Mouse (Mus musculus) frontal cortex, postnatal 10 days (tissue): ENCODE measurements around the gene Mettl17.
"Not testable (repeated sequence)": the region's sequence is repeated elsewhere in the genome, so short reads cannot be mapped to it uniquely, and the experiment has no call there.

Experiments used
- DNase-seq, 2 experiments: peaks; one replicate each; pipeline ENCODE4 v3.0.0; 2022; ENCODE audit warnings: low spot score in 2 of 2, mixed read lengths in 1 of 2

Mettl17 gene

DNA sequence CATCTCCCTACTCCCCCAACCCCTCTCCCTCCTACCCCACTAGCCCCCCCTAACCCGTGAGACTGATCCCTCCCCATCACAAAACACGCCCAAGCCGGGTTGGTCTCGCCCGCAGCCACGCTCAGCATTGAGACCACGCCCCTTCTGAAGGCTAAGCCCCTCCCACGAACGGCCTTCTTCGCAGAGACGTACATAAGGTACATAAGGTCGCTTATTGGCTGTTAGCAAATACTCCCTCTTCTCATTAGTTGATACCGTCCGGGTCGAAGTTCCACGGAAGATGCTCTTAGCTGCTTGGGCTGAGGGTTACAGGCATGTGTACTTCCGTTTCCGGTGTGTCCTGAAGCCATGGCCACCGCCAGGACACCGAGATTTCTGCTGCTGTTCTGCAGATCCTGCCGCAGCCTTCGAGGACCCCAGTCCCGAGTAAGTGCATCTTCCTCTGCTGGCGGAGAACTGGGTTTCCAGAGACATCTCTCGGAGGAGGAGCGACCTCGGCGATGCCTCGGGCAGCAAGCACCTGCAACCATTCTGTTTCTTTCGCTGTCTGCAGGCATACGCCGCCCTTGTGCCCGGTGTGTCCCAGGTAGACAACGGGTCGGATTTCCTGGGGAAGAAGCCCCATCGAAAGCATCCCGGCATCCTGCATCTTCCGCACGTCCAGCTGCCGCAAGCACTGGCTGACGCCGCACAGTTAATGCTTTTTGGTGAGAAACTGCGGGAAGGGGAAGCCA is at the start of gene Mettl17:
Gene Mettl17 (plus strand): TSS at position 245 of the 734 bp plus-strand sequence.
- peak; percentile 91 to 92 for DNase-seq

DNA sequence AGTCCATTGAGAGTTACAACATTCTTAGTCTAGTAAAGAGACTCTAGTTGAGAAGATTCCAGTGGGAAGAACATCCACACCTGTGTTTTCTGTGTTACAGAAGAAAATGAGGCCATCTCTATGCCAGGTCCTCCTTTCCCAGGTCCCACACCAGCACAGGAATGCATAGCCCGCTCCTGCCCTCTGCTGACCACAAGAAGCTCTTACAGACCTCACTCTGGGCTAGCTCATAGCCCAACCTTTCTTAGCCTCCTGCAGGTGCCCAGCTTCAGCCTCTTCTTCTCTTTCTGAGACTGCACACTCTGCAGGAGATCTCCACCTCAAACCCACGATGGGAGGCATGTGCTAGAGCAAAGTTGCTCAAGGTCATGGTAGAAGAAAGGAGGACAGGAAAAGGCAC is 46.2 kb upstream of the Mettl17 start:
- DNase-seq = not testable (repeated sequence)

DNA sequence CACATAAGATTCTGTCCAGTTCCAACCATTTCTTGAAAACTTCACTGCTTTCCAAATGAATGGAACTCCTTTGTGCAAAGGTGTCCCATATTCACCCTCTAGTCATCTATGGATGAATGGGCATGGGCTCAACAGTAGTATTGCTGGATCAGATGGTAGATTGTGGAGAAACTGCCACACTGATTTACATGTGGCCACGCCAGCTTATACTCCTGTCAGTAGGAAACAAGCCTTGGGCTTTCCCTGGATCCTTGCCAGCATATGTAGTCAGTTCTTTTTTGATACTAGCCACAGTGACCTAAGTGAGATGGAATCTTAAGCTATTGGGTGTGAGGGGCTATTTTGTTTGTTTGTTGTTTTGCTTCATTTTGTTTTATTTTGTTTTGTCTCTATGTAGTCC is 42.4 kb upstream of the Mettl17 start:
- DNase-seq = no peak

DNA sequence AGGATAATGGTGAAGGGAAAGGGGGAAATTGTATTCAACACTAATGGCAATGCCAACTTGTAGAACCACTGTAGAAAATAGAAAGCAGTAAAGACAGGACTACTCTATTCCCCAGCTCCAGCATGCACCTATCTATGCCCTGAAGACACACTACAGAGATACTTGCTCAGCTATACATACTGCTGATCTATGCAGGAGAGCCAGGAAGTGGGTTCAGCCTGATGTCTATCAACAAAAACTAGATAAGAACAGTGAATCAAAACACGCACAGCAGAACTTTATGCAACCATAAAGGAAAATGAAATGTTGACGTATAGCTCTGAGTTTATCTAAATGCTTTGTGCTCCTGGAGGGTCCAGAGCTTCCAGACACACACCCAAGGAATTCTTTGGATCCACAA is 41.9 kb upstream of the Mettl17 start:
- DNase-seq = no peak

DNA sequence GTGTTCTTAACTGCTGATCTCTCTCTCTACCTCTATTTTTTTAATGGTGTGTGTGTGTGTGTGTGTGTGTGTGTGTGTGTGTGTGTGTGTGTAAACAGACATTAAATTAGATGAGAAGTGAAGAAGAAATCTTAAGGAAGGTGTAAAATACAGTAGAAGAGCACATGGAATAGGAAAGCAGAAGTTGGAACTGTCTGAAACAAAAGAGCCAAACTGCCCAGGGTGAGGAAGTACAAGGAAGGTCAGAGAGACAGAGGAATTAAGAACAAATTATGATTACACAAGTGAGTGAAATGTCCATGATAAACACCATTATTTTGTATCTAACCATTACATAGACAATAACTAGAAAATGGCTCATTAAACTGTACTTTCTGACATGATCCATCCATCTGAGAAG is 40.8 kb upstream of the Mettl17 start:
- DNase-seq = no peak

DNA sequence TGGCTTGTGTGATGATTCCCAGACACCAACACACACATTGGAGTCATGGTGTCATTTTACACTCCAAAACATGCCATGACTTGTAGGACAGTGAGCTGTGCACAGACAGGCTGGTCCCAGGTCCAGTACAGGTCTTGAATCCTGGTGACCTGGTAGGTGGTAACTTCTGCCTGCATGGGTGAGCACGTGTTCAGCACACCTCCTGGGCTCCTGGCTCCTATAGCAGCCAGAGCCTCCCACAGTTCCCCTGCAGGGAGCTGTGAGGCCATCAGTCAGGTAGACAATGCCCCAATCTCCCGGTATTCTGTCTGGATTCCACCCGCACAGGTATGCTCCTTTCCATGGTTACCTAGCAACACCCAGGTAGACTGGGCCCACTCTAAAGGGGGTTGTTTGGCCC is 38.1 kb upstream of the Mettl17 start:
- DNase-seq = no peak

DNA sequence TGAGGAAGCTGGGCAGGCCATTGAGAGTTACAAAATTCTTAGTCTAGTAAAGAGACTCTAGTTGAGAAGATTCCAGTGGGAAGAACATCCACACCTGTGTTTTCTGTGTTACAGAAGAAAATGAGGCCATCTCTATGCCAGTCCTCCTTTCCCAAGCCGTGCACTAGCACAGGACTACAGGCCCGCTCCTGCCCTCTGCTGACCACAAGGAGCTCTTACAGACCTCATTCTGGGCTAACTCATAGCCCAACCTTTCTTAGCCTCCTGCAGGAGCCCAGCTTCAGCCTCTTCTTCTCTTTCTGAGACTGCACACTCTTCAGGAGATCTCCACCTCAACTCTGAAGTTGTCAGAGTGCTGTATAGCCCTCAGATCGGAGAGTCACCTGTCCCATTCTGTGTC is 33.6 kb upstream of the Mettl17 start:
- DNase-seq = not testable (repeated sequence)

DNA sequence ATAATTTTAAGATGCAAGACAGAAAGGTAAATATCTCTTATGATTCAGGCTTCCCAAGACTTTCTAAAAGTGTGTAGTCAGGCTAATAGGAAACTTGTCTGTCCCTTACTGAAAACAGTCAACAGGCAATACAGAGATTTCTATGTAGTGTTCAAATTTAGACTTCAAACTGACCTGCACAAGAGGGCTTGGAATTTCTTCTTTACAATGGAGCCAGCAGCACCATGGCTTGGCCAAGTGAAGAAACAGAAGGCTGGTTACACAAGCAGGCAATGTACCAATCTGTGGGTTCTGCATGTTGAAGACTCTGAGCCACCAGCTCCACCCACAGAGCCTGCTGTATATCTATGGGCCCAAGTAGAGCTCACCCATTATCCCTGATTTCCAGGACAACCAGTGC is 31.2 kb upstream of the Mettl17 start, which contains the start of gene Ear6:
Gene Ear6 (plus strand): TSS at position 301 of the 400 bp plus-strand sequence.
- DNase-seq = no peak

DNA sequence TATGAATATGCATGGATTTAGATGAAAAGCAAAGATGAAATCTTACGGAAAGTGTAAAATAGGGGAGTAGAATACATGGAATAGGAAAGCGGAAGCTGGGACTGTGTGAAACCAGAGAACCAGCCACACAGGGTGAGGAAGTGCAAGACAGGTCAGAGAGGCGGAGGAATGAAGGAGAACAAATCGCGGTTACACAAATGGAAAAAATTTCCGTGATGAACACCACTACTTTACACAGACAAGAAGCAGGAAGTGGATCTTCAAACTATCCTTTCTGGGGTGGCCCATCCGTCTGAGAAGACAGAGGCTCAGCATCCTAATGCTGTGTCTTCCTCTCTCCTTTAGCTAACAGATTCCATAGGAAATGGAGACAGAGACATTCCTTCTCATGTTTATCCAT is 29.4 kb upstream of the Mettl17 start:
- not testable (repeated sequence) for DNase-seq

DNA sequence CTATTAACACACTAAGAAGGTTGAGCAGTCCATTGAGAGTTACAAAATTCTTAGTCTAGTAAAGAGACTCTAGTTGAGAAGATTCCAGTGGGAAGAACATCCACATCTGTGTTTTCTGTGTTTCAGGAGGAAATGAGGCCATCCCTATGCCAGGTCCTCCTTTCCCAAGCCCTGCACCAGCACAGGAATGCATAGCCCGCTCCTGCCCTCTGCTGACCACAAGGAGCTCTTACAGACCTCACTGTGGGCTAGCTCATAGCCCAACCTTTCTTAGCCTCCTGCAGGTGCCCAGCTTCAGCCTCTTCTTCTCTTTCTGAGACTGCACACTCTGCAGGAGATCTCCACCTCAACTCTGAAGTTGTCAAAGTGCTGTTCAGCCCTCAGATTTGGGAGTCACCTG is 21.0 kb upstream of the Mettl17 start:
- DNase-seq = not testable (repeated sequence)

DNA sequence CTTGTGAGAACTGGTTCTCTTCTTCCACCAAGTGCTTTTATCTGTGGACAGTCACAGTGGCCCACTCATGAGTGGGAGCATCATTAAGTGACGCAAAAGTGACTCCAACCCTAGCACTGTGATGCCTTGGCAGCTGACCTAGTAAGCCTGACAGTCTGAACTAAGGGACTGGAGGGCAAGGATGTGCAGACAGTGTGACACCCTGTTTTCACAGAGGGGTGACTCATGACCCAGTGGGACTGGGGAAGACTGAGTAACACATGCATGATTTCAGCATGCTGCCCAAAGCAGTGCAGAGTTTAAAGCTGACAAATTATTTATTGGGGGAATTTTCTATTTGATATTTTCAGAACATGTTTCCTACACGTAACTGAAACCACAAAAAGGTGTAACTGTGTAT is 13.9 kb upstream of the Mettl17 start:
- no peak for DNase-seq

DNA sequence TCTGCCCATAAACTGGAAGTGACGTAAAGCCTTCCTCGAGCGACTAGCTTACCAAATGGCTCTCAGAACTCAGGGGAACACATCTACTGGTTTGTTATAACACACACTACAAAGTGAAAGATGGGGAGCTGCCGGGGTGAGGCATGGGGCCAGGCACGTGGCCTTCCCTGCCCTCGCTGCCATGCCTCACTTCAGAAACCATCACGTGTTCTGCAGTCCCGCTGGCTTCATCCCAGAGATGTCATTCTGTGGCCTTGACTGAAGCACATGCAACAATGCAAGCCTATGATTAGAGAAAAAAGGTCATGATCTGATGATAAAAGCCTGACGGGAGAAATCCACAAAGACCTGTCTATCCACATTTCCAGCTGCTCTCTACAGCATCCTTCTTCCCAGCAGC is 12.9 kb upstream of the Mettl17 start:
- no peak for DNase-seq

DNA sequence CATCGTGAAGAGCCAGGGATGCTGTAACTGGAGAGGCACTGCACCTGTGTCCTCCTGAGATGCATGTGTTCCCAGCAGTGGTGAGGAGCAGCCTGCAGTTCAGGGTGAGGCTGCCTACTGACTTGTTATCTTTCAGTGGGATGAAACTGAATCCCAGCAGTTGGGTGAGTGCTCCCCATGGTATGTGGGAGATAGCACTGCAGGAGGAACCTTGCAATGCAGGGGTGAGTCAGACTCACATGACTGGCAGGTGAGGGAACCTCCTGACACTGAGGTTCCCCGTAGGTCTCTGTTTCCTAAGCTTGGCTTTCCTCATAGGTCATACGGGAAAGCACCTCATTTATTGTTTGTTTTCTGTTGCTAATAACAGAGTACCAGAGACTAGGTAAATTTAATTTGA is 7.1 kb upstream of the Mettl17 start:
- no peak for DNase-seq

DNA sequence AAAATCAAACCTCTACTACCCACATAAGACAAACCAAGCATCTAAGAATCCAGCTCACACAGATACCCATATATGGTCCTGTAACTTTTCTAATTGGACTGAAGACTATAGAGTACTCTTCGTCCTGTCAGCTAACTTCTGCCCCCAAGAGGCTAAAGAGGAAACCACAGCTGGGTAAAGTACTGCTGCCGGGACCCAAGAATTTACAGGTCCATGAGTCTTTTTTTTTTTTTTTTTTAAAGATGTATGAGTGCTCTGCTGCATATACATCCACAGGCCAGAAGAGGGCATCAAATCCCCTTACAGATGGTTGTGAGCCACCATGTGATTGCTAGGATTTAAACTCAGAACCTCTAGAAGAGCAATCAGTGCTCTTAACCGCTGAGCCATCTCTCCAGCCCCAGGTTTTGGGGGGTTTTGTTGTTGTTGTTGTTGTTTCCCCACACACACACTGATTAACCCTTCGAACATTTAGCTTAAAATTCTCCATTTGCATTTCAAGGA is 1.1 kb upstream of the Mettl17 start:
- peak; percentile 65 to 81 for DNase-seq

DNA sequence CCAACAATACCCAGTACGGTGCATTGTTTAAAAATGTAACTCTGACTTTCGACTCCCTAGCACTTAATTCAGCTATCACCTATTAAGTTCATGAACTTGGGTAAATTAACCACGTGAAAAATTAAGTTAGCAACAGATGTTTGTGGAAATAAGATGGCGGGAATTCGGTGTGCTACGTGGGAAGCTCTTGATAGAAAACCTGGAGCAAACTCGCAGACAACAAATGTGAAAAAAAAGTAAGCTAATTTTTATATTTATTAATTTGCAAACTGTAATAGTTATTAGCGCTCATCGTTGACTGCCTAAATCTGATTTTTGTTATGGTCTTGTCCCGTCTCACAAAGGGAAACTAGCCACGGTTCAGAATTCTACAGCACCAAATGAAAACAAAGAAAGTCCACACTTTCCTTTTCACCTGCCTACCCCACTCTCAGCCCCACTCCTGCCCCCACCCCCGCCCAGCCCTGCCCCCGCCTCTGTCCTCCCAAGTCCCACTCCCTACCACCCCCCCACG is 554 bp upstream of the Mettl17 start:
- DNase-seq = no peak

DNA sequence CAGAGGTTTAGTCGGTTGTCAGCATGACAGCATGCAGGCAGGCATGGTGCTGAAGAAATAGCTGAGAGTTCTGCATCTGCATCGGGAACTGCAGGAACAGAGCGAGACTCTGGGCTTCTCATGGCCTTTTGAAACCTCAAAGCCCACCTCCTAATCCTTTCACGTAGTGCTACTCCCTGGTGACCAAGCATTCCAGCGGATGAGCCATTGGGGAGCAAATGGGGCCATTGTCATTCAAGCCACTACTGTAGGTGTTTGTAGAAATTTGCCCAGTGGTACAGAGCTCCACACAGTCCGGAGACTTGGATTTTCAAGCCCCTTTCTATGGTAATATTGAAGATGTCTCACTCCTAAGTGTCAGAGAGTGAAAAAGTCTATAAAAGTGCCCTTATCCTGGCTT is 1.4 kb downstream of the Mettl17 start:
- no peak for DNase-seq

DNA sequence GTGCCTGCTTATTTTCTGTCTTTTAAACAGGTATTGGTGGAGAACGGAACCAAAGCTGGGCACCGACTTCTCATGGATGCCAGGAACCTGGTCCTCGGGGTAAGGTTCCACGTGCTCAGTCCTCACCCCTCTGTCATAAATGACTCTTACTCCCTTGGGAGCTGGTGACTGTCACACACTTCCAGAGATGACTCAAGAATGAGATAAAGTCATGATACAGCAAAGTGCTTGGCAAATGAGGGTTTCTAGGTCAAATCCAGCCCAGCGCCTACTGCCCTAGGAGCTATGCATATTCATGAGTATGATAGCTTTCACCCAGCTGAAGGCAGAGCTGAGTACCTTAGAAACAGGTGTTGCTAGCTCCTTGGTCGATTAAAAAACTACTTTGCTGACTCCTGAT is 5.2 kb downstream of the Mettl17 start:
- DNase-seq = no peak

DNA sequence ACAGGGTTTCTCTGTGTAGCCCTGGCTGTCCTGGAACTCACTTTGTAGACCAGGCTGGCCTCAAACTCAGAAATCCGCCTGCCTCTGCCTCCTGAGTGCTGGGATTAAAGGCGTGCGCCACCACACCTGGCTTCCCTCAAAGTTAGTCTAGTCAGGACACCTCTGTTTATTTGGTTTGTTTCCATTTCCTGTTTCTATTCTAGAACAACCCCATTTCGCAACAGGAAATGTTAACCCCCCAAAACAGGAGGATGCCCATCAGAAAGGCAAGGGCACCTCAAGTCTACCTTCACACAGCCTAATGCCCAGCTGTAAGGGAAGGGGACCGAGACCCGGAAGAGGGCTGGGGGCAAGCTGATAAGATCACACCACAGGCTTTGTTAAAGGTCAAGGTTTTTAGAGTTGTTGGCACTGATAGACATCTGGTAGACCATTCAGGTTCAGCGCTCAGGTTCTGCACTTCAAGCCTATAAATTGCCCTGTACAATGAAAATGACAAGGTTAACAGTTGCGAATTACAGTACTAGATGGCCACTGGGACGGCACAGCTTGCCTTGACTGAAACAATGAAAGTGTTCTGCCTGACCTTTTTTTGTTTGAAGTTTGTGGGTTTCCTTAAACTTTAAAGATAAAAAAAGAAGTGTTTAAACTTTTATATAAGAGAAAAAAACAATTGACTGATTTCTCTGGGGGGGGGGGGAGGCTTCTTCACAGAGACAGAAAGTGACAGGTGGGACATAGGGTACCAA is 7.7 kb downstream of the Mettl17 start, which contains the start of gene Slc39a2:
Gene Slc39a2 (plus strand): TSS at position 699 of the 749 bp plus-strand sequence.
- DNase-seq = no peak

DNA sequence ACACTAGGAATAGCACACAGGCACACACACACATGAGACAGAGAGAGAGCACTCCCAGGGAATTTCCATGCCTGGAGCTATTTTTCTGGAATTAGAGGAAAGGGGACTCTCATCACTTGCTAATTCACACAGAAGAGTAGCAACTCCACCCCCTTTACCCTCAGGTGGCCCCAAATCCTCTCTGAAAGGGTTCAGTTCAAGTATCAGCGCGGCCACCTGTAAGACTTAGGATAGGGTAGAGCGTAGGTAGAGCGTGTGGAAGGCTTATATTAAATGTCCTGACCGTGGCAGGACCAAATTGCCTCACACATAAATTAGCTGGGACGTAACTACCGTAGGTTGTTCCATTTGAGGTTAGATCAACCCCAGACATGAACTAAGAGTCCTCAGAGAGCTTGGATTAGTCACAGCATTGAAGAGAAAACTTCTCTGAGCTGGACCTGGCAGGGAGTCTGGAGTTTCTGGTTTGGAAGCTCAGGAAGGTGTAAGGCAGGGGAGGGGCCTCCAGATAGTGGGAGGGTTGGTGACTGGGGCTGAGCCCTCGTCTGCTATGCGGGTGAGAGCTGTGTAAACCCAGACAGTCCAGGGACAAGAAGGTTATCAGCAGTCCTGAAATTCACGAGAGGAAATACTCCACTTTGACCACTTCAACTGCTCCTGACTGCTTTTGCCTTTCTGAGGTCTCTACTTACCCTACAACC is 8.6 kb downstream of the Mettl17 start:
- no peak for DNase-seq

DNA sequence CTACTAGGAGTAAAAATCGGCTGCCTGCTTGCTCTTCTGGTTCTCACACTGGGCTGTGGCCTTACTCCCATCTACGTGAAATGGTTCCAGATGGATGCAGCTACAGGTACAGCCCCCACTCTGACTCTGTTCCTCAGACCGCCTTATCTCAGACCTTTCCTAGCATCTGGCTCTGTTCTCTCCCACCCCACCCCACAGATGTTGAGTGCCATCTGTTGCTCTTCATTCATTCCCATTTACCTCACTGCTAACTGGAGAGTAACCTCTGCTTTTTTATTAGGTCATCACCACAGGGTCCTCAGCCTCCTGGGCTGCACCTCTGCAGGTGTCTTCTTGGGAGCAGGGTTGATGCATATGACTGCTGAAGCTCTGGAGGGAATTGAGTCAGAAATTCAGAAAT is 9.2 kb downstream of the Mettl17 start:
- no peak for DNase-seq

DNA sequence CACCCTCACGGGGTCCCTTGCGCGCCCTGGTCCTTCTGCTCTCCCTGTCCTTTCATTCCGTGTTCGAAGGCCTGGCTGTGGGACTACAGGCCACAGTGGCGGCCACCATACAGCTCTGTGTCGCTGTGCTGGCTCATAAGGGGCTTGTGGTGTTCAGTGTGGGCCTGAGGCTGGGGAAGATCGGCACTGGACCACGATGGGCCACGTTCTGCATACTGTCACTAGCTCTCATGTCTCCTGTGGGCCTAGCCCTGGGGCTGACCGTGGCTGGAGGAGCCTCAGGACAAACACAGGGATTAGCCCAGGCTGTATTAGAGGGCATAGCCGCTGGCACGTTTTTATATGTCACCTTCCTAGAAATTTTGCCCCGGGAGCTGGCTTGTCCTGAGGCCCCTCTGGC is 10.4 kb downstream of the Mettl17 start:
- DNase-seq = no peak

DNA sequence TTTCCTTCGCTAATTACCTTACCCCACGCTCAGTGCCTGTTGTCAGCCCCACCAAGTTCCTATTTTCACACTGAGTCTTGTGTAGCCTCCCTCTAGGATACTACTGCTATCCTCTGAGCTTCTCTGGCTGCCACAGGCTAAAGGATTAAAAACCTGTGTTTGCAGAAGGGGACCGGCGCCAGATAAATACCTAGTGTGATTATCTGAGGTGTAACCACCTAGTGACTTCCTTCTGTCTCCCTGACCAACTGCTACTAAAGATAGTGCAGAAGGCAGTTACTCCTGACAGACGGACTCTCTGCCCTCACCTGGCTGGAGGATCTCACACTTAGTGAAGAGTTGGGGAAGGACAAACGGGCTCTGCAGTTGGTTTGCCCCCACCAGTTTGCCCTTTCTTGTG is 11.4 kb downstream of the Mettl17 start:
- no peak for DNase-seq
